Mouse (Mus musculus) forebrain, postnatal 0 days (tissue): Measurements from ENCODE around the gene Ift43. TPM values are rescaled to one million over a fixed set of nuclear protein-coding genes. Genes with fewer than 3 reads are reported as not detected.

ENCODE experiments used
- ATAC-seq: fragments of 200-750 bp; cut with Nextera tagmentation; 2 replicates; pipeline ENCODE4 v1.8.0; 2017; ENCODE audit warnings: mild to moderate bottlenecking, moderate library complexity
- DNase-seq: peaks from one replicate; pipeline ENCODE4 v3.0.0-alpha.2; 2015
- H3K27ac ChIP-seq: fragments of 300-500 bp; sonication (generic); 2 replicates; pipeline ENCODE4 v1.5.1; 2014; ENCODE audit warnings: low read depth, mild to moderate bottlenecking, antibody characterized with exemption, low read length, moderate library complexity, mixed read lengths
- H3K27me3 ChIP-seq: fragments of 300-500 bp; sonication (generic); 2 replicates; pipeline ENCODE4 v1.6.1; 2014; ENCODE audit warnings: mild to moderate bottlenecking, low read length, mixed read lengths; ENCODE audit not compliant: insufficient read depth
- H3K36me3 ChIP-seq: fragments of 300-500 bp; sonication (generic); 2 replicates; pipeline ENCODE4 v1.6.1; 2014; ENCODE audit warnings: mild to moderate bottlenecking, moderate library complexity; ENCODE audit not compliant: insufficient read depth
- H3K4me1 ChIP-seq: fragments of 300-500 bp; sonication (generic); 2 replicates; pipeline ENCODE4 v1.6.1; 2014; ENCODE audit warnings: antibody characterized with exemption; ENCODE audit not compliant: insufficient read depth
- H3K4me2 ChIP-seq: fragments of 300-500 bp; sonication (generic); 2 replicates; pipeline ENCODE4 v1.6.1; 2014; ENCODE audit warnings: low read depth, mild to moderate bottlenecking, moderate library complexity
- H3K4me3 ChIP-seq: fragments of 300-500 bp; sonication (generic); 2 replicates; pipeline ENCODE4 v1.5.1; 2014; ENCODE audit warnings: low read depth, low read length, mixed read lengths
- H3K9ac ChIP-seq: fragments of 300-500 bp; sonication (generic); 2 replicates; pipeline ENCODE4 v1.6.1; 2014; ENCODE audit warnings: mild to moderate bottlenecking
- H3K9me3 ChIP-seq: fragments of 300-500 bp; sonication (generic); 2 replicates; pipeline ENCODE4 v1.6.1; 2016; ENCODE audit warnings: low read length
- CTCF ChIP-seq: sonication (generic); IDR thresholded peaks from 2 replicates; pipeline ENCODE4 v1.5.1; 2016; ENCODE audit warnings: antibody characterized with exemption, control low read depth, low read depth
- WGBS: fragments of 180-500 bp; shearing (Covaris S2); extraction: QIAGEN DNeasy Blood & Tissue Kit; methylation state at CpG from one replicate; pipeline ENCODE4 v1.1.7; 2014; 5-methylcytosine and 5-hydroxymethylcytosine counted together
- polyA plus RNA-seq: library from polyadenylated mRNA; unstranded; fragments of >200 nt; fragmentation: Nextera tagmentation; extraction: Ambion mirVana; gene quantifications from 2 replicates; pipeline ENCODE4 v1.2.1, GENCODE M21; 2015
- total RNA-seq: library from RNA; depleted of rRNA; stranded (reverse); fragments of >200 nt; gene quantifications from 2 replicates; pipeline ENCODE4 v1.2.3, GENCODE M21; 2014

The Ift43 gene
- total and polyA plus RNA-seq, 2 experiments from 2014 or later, result 12.9 to 35.3 TPM

- TF ChIP-seq CTCF, result no peak
- ATAC-seq, result no peak
- H3K27ac ChIP-seq, result no peak overlapping the region
These were observed 92.0 kb downstream of the Ift43 start for GRCm38 (mm10) chr12:86174369-86174768.

GRCm38 (mm10) chr12:86175476-86175942, 93.2 kb downstream of the Ift43 start:
- WGBS, result 11% methylated on average over 12 of the region's 12 CpGs
- H3K4me2 ChIP-seq, result no peak overlapping the region
- H3K9ac ChIP-seq, result no peak overlapping the region
- H3K4me1 ChIP-seq, result 0 out of 2 replicates have a peak, but pooled peaks cover 9% of the 10 kb centered on the region
- no peaks in the 10 kb centered on the region for H3K9me3 ChIP-seq
- H3K27ac ChIP-seq, result no peak overlapping the region
- no peaks in the 10 kb centered on the region for H3K36me3 ChIP-seq
- H3K27me3 ChIP-seq, result no peaks in the 10 kb centered on the region
- DNase-seq (no peak), ATAC-seq (no peak)
- no peak overlapping the region for H3K4me3 ChIP-seq
- TF ChIP-seq CTCF, result no peak

More at GRCm38 (mm10) chr12:86174369-86174768, 92.0 kb downstream of the Ift43 start:
- no peaks in the 10 kb centered on the region for H3K9me3 ChIP-seq
- 73% methylated on average over 12 of the region's 12 CpGs for WGBS
- DNase-seq, result no peak
- no peak overlapping the region for H3K4me2 ChIP-seq
- H3K9ac ChIP-seq, result no peak overlapping the region
- H3K4me3 ChIP-seq, result no peak overlapping the region
- H3K27me3 ChIP-seq, result no peaks in the 10 kb centered on the region
- H3K4me1 ChIP-seq, result 0 out of 2 replicates have a peak, but pooled peaks cover 1% of the 10 kb centered on the region
- no peaks in the 10 kb centered on the region for H3K36me3 ChIP-seq

DNA sequence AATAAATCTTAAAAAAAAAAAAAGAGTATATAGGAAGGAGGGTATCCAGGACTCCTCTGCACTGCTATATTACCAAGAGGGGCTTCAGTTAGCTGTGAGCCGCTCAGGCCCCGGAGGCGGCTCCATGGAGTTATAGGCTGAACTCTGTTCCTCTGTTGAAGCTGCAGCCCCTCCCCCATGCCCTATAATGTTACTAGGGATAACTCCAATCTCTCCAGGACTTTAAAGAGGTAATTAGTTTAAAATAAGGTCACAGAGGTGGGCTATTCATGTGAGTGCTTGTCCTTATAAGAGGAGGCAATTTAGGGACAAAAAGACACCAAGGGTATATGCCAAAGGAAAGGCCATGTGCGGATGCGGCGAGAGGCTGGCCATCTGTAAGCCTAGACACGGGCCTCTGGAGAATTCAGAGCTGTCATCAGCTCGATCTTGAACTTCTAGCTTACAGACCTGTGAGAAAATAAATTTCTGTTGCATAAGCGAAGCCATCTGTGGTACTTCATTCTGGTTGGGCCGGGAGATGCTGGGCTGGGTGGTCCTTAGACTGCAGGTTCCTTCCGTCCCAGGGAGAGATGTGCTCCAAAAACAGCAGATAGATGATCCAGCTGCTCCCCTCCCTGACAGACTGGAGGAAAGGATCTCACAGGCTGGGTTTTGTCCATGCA, 94.5 kb downstream of the Ift43 start:
- H3K4me2 ChIP-seq, result no peak overlapping the region
- TF ChIP-seq CTCF, result no peak
- ATAC-seq, result peak; percentile 10; the same call in 1 of the 2 replicates
- no peak overlapping the region for H3K4me3 ChIP-seq
- H3K36me3 ChIP-seq, result no peaks in the 10 kb centered on the region
- 60% methylated on average over 11 of the region's 11 CpGs for WGBS
- DNase-seq, result no peak
- no peaks in the 10 kb centered on the region for H3K9me3 ChIP-seq
- peaks cover 19% of the 10 kb centered on the region for H3K4me1 ChIP-seq
- H3K27ac ChIP-seq, result no peak overlapping the region
- H3K9ac ChIP-seq, result no peak overlapping the region
- no peaks in the 10 kb centered on the region for H3K27me3 ChIP-seq

GRCm38 (mm10) chr12:86179266-86179665, 96.9 kb downstream of the Ift43 start:
- H3K27me3 ChIP-seq, result no peaks in the 10 kb centered on the region
- TF ChIP-seq CTCF, result no peak
- no peaks in the 10 kb centered on the region for H3K36me3 ChIP-seq
- WGBS, result 19% methylated on average over 7 of the region's 7 CpGs
- H3K9ac ChIP-seq, result no peak overlapping the region
- H3K27ac ChIP-seq, result peak overlapping the region; percentile 77
- peaks cover 25% of the 10 kb centered on the region for H3K4me1 ChIP-seq
- no peaks in the 10 kb centered on the region for H3K9me3 ChIP-seq
- peak; percentile 38 for ATAC-seq
- peak; percentile 91 for DNase-seq
- no peak overlapping the region for H3K4me2 ChIP-seq
- H3K4me3 ChIP-seq, result no peak overlapping the region

DNA sequence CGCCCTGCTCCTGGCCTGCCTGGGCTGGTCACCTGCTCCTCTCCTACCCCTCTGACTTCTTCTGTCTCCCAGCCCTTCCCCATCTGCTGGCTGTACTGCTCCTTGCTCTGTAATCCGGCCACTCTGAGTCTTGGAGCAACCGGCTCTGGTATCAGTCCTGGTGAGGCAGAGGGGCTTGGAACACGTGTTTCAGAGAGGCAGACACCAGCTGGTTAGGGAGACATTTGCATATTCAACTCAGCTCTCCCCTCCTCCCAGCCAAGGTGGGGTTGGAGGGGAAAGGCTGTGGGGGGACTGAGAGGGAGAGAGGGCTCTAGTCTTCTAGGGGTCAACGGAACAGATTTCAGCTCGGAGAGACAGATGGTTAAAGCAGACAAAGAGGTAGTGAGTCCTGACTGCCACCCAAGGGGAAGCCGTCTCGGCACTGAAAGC, 99.0 kb downstream of the Ift43 start:
- H3K4me1 ChIP-seq, result peaks cover 25% of the 10 kb centered on the region
- peak; percentile 58 for ATAC-seq
- no peaks in the 10 kb centered on the region for H3K9me3 ChIP-seq
- WGBS, result 19% methylated on average over 8 of the region's 8 CpGs
- peak; percentile 64 for DNase-seq
- no peak overlapping the region for H3K4me3 ChIP-seq
- no peak overlapping the region for H3K4me2 ChIP-seq
- H3K9ac ChIP-seq, result no peak overlapping the region
- TF ChIP-seq CTCF, result no peak
- H3K27me3 ChIP-seq, result no peaks in the 10 kb centered on the region
- H3K36me3 ChIP-seq, result no peaks in the 10 kb centered on the region
- peak overlapping the region; percentile 67 for H3K27ac ChIP-seq

- no peak overlapping the region for H3K4me2 ChIP-seq
- ATAC-seq, result peak; percentile 28
- no peak overlapping the region for H3K4me3 ChIP-seq
- DNase-seq, result no peak
- TF ChIP-seq CTCF, result no peak
- no peak overlapping the region for H3K9ac ChIP-seq
- H3K36me3 ChIP-seq, result no peaks in the 10 kb centered on the region
- 53% methylated on average over 2 of the region's 2 CpGs for WGBS
- H3K4me1 ChIP-seq, result peaks cover 25% of the 10 kb centered on the region
- no peaks in the 10 kb centered on the region for H3K27me3 ChIP-seq
- peak overlapping the region; percentile 67; the same call in 1 of the 2 replicates for H3K27ac ChIP-seq
- no peaks in the 10 kb centered on the region for H3K9me3 ChIP-seq
These were observed 99.5 kb downstream of the Ift43 start for GRCm38 (mm10) chr12:86181879-86182278.

GRCm38 (mm10) chr12:86182414-86182813, 100.1 kb downstream of the Ift43 start:
- WGBS, result 73% methylated on average over 1 of the region's 1 CpGs

More at GRCm38 (mm10) chr12:86182414-86182813, 100.1 kb downstream of the Ift43 start:
- no peak overlapping the region for H3K4me2 ChIP-seq
- H3K9me3 ChIP-seq, result no peaks in the 10 kb centered on the region
- ATAC-seq (peak; percentile 47; the same call in 1 of the 2 replicates), DNase-seq (peak; percentile 48)
- H3K36me3 ChIP-seq, result no peaks in the 10 kb centered on the region
- peaks cover 25% of the 10 kb centered on the region for H3K4me1 ChIP-seq
- no peak overlapping the region for H3K9ac ChIP-seq
- no peak overlapping the region for H3K27ac ChIP-seq
- no peak for TF ChIP-seq CTCF
- no peaks in the 10 kb centered on the region for H3K27me3 ChIP-seq
- H3K4me3 ChIP-seq, result no peak overlapping the region
